Mouse (Mus musculus) hindbrain, postnatal 0 days (tissue): ENCODE measurements around the gene Piwil1. TPM values are rescaled to one million over a fixed set of nuclear protein-coding genes. Genes with fewer than 3 reads are reported as not detected.

Source experiments
- ATAC-seq: fragments of 200-750 bp; cut with Nextera tagmentation; 2 replicates; pipeline ENCODE4 v1.8.0; 2017; ENCODE audit warnings: mild to moderate bottlenecking, moderate TSS enrichment, moderate library complexity
- DNase-seq: peaks from one replicate; pipeline ENCODE4 v3.0.0-alpha.2; 2015; ENCODE audit warnings: low spot score
- H3K27ac ChIP-seq: fragments of 300-500 bp; sonication (generic); 2 replicates; pipeline ENCODE4 v1.5.1; 2014; ENCODE audit warnings: mild to moderate bottlenecking
- H3K27me3 ChIP-seq: fragments of 300-500 bp; sonication (generic); 2 replicates; pipeline ENCODE4 v1.6.1; 2014; ENCODE audit warnings: low read length, mixed read lengths; ENCODE audit not compliant: insufficient read depth
- H3K36me3 ChIP-seq: fragments of 300-500 bp; sonication (generic); 2 replicates; pipeline ENCODE4 v1.6.1; 2014; ENCODE audit warnings: low read length, mixed read lengths; ENCODE audit not compliant: insufficient read depth
- H3K4me1 ChIP-seq: fragments of 300-500 bp; sonication (generic); 2 replicates; pipeline ENCODE4 v1.6.1; 2014; ENCODE audit warnings: antibody characterized with exemption, low read length, mixed read lengths; ENCODE audit not compliant: insufficient read depth
- H3K4me2 ChIP-seq: fragments of 300-500 bp; sonication (generic); 2 replicates; pipeline ENCODE4 v1.6.1; 2014; ENCODE audit warnings: low read depth, mild to moderate bottlenecking, low read length, moderate library complexity, mixed read lengths
- H3K4me3 ChIP-seq: fragments of 300-500 bp; sonication (generic); 2 replicates; pipeline ENCODE4 v1.5.1; 2014; ENCODE audit warnings: low read length
- H3K9ac ChIP-seq: fragments of 300-500 bp; sonication (generic); replicated peaks from 2 replicates; pipeline ENCODE4 v1.6.1; 2014; ENCODE audit warnings: mild to moderate bottlenecking, low read length, moderate library complexity, mixed read lengths
- H3K9me3 ChIP-seq: fragments of 300-500 bp; sonication (generic); 2 replicates; pipeline ENCODE4 v1.6.1; 2016; ENCODE audit warnings: low read length, mixed read lengths
- CTCF ChIP-seq: IDR thresholded peaks from 2 replicates; pipeline ENCODE4 v1.5.1; 2016; ENCODE audit warnings: antibody characterized with exemption, control low read depth, low read depth
- WGBS: fragments of 180-500 bp; shearing (Covaris S2); extraction: QIAGEN DNeasy Blood & Tissue Kit; methylation state at CpG from one replicate; pipeline ENCODE4 v1.1.7; 2014; 5-methylcytosine and 5-hydroxymethylcytosine counted together
- polyA plus RNA-seq: library from polyadenylated mRNA; unstranded; fragments of >200 nt; fragmentation: Nextera tagmentation; extraction: Ambion mirVana; gene quantifications from 2 replicates; pipeline ENCODE4 v1.2.1, GENCODE M21; 2015
- total RNA-seq: library from RNA; depleted of rRNA; stranded (reverse); fragments of >200 nt; gene quantifications from 2 replicates; pipeline ENCODE4 v1.2.3, GENCODE M21; 2014

The Piwil1 gene
- total and polyA plus RNA-seq, 2 experiments from 2014 or later = 0.10 to 0.40 TPM

- DNase-seq (no peak), ATAC-seq (no peak)
- Histone ChIP-seq H3K36me3 (no peaks in the 10 kb centered on the region), H3K9me3 (no peaks in the 10 kb centered on the region), H3K4me2 (no peak overlapping the region), H3K4me3 (no peak overlapping the region), H3K27me3 (0 out of 2 replicates have a peak, but pooled peaks cover 3% of the 10 kb centered on the region), H3K9ac (no peak overlapping the region), H3K27ac (no peak overlapping the region), H3K4me1 (no peaks in the 10 kb centered on the region)
- no peak for TF ChIP-seq CTCF
- WGBS = 72% methylated on average over 6 of the region's 6 CpGs
Observed at GRCm38 (mm10) chr5:128694107-128694506, 8.2 kb upstream of the Piwil1 start.

- no peak for TF ChIP-seq CTCF
- 66% methylated on average over 18 of the region's 18 CpGs for WGBS
- ATAC-seq = no peak
- Histone ChIP-seq H3K4me1 (no peaks in the 10 kb centered on the region), H3K4me3 (no peak overlapping the region), H3K36me3 (no peaks in the 10 kb centered on the region), H3K4me2 (no peak overlapping the region), H3K27me3 (0 out of 2 replicates have a peak, but pooled peaks cover 3% of the 10 kb centered on the region), H3K9me3 (no peaks in the 10 kb centered on the region), H3K27ac (no peak overlapping the region), H3K9ac (no peak overlapping the region)
- DNase-seq = no peak
Observed at GRCm38 (mm10) chr5:128694611-128695325, 7.6 kb upstream of the Piwil1 start.

GRCm38 (mm10) chr5:128696824-128697223, 5.5 kb upstream of the Piwil1 start:
- no peak for TF ChIP-seq CTCF
- no peak overlapping the region for H3K4me3 ChIP-seq
- H3K9me3 ChIP-seq = no peaks in the 10 kb centered on the region
- no peak overlapping the region for H3K27ac ChIP-seq
- DNase-seq = peak; percentile 43
- WGBS = 19% methylated on average over 10 of the region's 10 CpGs
- H3K9ac ChIP-seq = no peak overlapping the region
- H3K36me3 ChIP-seq = no peaks in the 10 kb centered on the region
- no peak for ATAC-seq
- H3K4me2 ChIP-seq = peak overlapping the region; percentile 28; the same call in 1 of the 2 replicates
- 0 out of 2 replicates have a peak, but pooled peaks cover 3% of the 10 kb centered on the region for H3K27me3 ChIP-seq
- H3K4me1 ChIP-seq = no peaks in the 10 kb centered on the region

GRCm38 (mm10) chr5:128700716-128701115, 1.6 kb upstream of the Piwil1 start:
- no peaks in the 10 kb centered on the region for H3K36me3 ChIP-seq
- H3K9me3 ChIP-seq = no peaks in the 10 kb centered on the region
- H3K9ac ChIP-seq = no peak overlapping the region
- no peak overlapping the region for H3K4me2 ChIP-seq
- ATAC-seq = no peak
- 0 out of 2 replicates have a peak, but pooled peaks cover 1% of the 10 kb centered on the region for H3K27me3 ChIP-seq
- no peak for DNase-seq
- no peak overlapping the region for H3K27ac ChIP-seq
- no peak overlapping the region for H3K4me3 ChIP-seq
- WGBS = 56% methylated on average over 11 of the region's 11 CpGs
- no peaks in the 10 kb centered on the region for H3K4me1 ChIP-seq
- no peak for TF ChIP-seq CTCF

GRCm38 (mm10) chr5:128703688-128704087, 1.4 kb downstream of the Piwil1 start:
- Histone ChIP-seq H3K4me1 (no peaks in the 10 kb centered on the region), H3K27me3 (no peaks in the 10 kb centered on the region), H3K27ac (no peak overlapping the region), H3K4me2 (no peak overlapping the region; the same call in 1 of the 2 replicates), H3K9ac (no peak overlapping the region), H3K4me3 (no peak overlapping the region), H3K36me3 (no peaks in the 10 kb centered on the region), H3K9me3 (no peaks in the 10 kb centered on the region)
- no peak for DNase-seq
- TF ChIP-seq CTCF = no peak
- no peak for ATAC-seq
- WGBS = 20% methylated on average over 10 of the region's 10 CpGs

- no peak overlapping the region for H3K9ac ChIP-seq
- H3K36me3 ChIP-seq = no peaks in the 10 kb centered on the region
- 37% methylated on average over 16 of the region's 19 CpGs for WGBS
- ATAC-seq = peak; percentile 55; the same call in 1 of the 2 replicates
- H3K4me3 ChIP-seq = no peak overlapping the region
- no peaks in the 10 kb centered on the region for H3K9me3 ChIP-seq
- TF ChIP-seq CTCF = peak; percentile 52
- H3K4me2 ChIP-seq = peak overlapping the region; percentile 27; the same call in 1 of the 2 replicates
- H3K4me1 ChIP-seq = no peaks in the 10 kb centered on the region
- DNase-seq = peak; percentile 62
- no peaks in the 10 kb centered on the region for H3K27me3 ChIP-seq
- no peak overlapping the region for H3K27ac ChIP-seq
Observed at GRCm38 (mm10) chr5:128704134-128704904, 2.0 kb downstream of the Piwil1 start.
